16 mouse cellular contexts compared by ENCODE assay signal in the genomic region with DNA sequence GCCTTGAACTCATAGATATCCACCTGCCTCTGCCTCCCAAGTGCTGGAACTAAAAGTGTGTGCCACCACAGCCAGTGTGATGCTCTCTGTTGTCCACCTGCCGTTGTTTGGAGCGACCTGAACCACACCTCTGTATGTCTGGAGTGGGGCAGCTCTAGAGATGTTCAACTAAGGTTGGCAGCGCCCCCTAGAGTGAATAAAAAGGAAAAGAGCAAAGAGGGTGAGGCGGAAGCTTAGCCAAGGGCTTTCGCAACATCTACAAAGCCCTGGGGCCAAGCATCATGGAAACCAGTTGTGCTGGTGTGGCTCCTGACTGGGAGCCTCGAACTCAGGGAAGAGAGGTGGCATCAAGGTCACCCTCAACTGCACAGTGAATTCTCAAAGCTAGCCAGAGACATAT. TPM values are rescaled to one million over a fixed set of nuclear protein-coding genes. Genes with fewer than 3 reads are reported as not detected.
DNase-seq lines count a peak whose midpoint lies in the region; TF ChIP-seq lines count a peak whose summit lies in the region.
"Had no signal": no experiment of that assay in that cellular context is flagged by ENCODE, and none has a peak within 500 bp of the region (broad histone marks: within the 10 kb centered on the region; RNA-seq: fewer than 3 reads in every experiment).

No protein-coding gene starts in this region.

- no peak overlapping the region for H3K27ac ChIP-seq in gastrocnemius, adult 2 months

- DNase-seq in gastrocnemius, adult 2 months: no peak
- DNase-seq in gastrocnemius, postnatal 36 days: no peak
- peak; percentile 35 for DNase-seq in retina, postnatal 1 day
- no peak for DNase-seq in retina, embryonic 14.5 days (ENCODE audit: low spot score)
- DNase-seq in induced T-regulatory cell, adult 2 months (ENCODE audit: low read depth): peak; percentile 69
- DNase-seq in left cerebral cortex, adult 18-20 months (ENCODE audit: low spot score in 2 of 2): no peak
- no peak for DNase-seq in adrenal gland, postnatal 36 days
- no peak for DNase-seq in thymus, adult 18-20 months
- DNase-seq: B cell, adult 2 months; heart, adult 18-20 months; heart, postnatal 14 days; left cerebral cortex, postnatal 4 days; lung, postnatal 36 days; right cerebral cortex, adult 18-20 months; thymus, postnatal 25 days had no signal

- peak; percentile 2; the same call in 1 of the 2 replicates for TF ChIP-seq CTCF in gastrocnemius, adult 2 months (IDR thresholded peaks at IDR 0.05)

- H3K4me3 ChIP-seq in gastrocnemius, adult 2 months: no peak overlapping the region
- H3K4me3 ChIP-seq: erythroblast, embryonic 14.5 days had no signal

- intact Hi-C loops in gastrocnemius, adult 2 months (cut with DNase I): no loop called here
- intact Hi-C loops in gastrocnemius, postnatal 36 days (cut with DNase I): no loop called here

RNA-seq across cellular contexts. Expression of gene Sema4a, which starts 15.4 kb away (rescaled TPM):
- total RNA-seq in gastrocnemius, adult 2 months (2021): 1 to 10 TPM; 1.2 to 1.8 TPM
- 1 to 10 TPM; 1.2 to 1.4 TPM for total RNA-seq in gastrocnemius, postnatal 36 days (2021)
- 10 to 100 TPM; 70.4 to 76.5 TPM for total RNA-seq in left cerebral cortex, adult 18-20 months (2021)
- 10 to 100 TPM in 1 of 2 experiments, 1 to 10 TPM in 1; 8.9 to 12.6 TPM for total RNA-seq in adrenal gland, postnatal 36 days (2021)

RNA-seq across cellular contexts. Expression of gene Lmna, which starts 33.4 kb away (rescaled TPM):
- total RNA-seq in gastrocnemius, adult 2 months (2021): 10 to 100 TPM; 67.5 to 82.5 TPM
- total RNA-seq in gastrocnemius, postnatal 36 days (2021): 10 to 100 TPM; 75.3 to 79.8 TPM
- 10 to 100 TPM; 61.3 to 67.9 TPM for total RNA-seq in left cerebral cortex, adult 18-20 months (2021)
- total RNA-seq in adrenal gland, postnatal 36 days (2021): 100 to 1,000 TPM; 109 to 141 TPM

RNA-seq across cellular contexts. Expression of gene Slc25a44, which starts 51.5 kb away (rescaled TPM):
- total RNA-seq in gastrocnemius, adult 2 months (2021): 10 to 100 TPM; 16.1 to 18.5 TPM
- total RNA-seq in gastrocnemius, postnatal 36 days (2021): 10 to 100 TPM; 13.0 to 15.6 TPM
- total RNA-seq in left cerebral cortex, adult 18-20 months (2021): 10 to 100 TPM; 77.0 to 78.9 TPM
- total RNA-seq in adrenal gland, postnatal 36 days (2021): 10 to 100 TPM; 47.2 to 48.1 TPM

RNA-seq across cellular contexts. Expression of gene Mex3a, which starts 55.8 kb away (rescaled TPM):
- total RNA-seq in gastrocnemius, adult 2 months (2021): under 1 TPM; 0.15 to 0.20 TPM
- total RNA-seq in gastrocnemius, postnatal 36 days (2021): under 1 TPM; 0.17 to 0.33 TPM
- 1 to 10 TPM; 2.7 to 3.1 TPM for total RNA-seq in left cerebral cortex, adult 18-20 months (2021)
- total RNA-seq in adrenal gland, postnatal 36 days (2021): 1 to 10 TPM; 3.1 to 4.3 TPM

Comparison
In these comparisons a context has a peak if more than half of its experiments do, and no peak if none do; other contexts are left out.
1. DNase-seq: peak in retina, postnatal 1 day (single experiment) and induced T-regulatory cell, adult 2 months (single experiment); none in gastrocnemius, adult 2 months (single experiment), gastrocnemius, postnatal 36 days (0 of 2), retina, embryonic 14.5 days (single experiment), left cerebral cortex, adult 18-20 months (0 of 2), adrenal gland, postnatal 36 days (0 of 2) and thymus, adult 18-20 months (0 of 2).
2. RNA of gene Sema4a, which starts 15.4 kb away (total RNA-seq): 70.4 to 76.5 TPM in left cerebral cortex, adult 18-20 months; 8.9 to 12.6 TPM in adrenal gland, postnatal 36 days, 1.2 to 1.8 TPM in gastrocnemius, adult 2 months and 1.2 to 1.4 TPM in gastrocnemius, postnatal 36 days; every median in the first group is over 4 times any median in the second.